In the genomic region with DNA sequence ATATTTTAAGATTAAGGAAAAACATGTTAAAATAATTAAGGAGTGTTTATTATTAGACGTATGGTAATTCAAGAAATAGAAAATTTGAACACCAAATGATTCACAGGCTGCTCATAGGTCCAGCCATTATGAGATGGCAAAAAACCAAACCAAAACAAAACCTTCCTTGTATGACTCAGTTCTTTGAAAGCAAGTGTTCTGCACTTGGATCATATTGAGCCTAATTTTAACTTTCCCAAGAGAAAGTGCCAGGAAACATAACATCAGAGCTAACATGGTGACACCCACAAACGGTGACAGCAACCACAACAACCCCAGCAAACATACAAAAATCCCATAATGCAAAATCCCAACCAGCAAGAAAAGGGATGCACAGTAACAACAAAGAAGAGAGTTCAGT, we compare ENCODE assay signal across 20 mouse cellular contexts.
"Had no signal": no experiment of that assay in that cellular context is flagged by ENCODE, and none has a peak within 500 bp of the region (broad histone marks: within the 10 kb centered on the region; RNA-seq: fewer than 3 reads in every experiment).

No protein-coding gene starts in this region.

- H3K9me3 ChIP-seq: kidney, embryonic 15.5 days; limb, embryonic 12.5 days; limb, embryonic 15.5 days; lung, embryonic 15.5 days; neural tube, embryonic 12.5 days; neural tube, embryonic 15.5 days had no signal

- H3K36me3 ChIP-seq: kidney, embryonic 15.5 days; limb, embryonic 12.5 days; limb, embryonic 15.5 days; lung, embryonic 15.5 days; neural tube, embryonic 12.5 days; neural tube, embryonic 15.5 days had no signal

- H3K27me3 ChIP-seq: kidney, embryonic 15.5 days; limb, embryonic 12.5 days; limb, embryonic 15.5 days; lung, embryonic 15.5 days; neural tube, embryonic 12.5 days; neural tube, embryonic 15.5 days had no signal

- H3K4me1 ChIP-seq: kidney, embryonic 15.5 days; limb, embryonic 12.5 days; limb, embryonic 15.5 days; lung, embryonic 15.5 days; neural tube, embryonic 12.5 days; neural tube, embryonic 15.5 days had no signal

- ATAC-seq: liver, postnatal 0 days had no signal

- DNase-seq: kidney, postnatal 10 days; left cerebral cortex, postnatal 4 days; liver, postnatal 0 days; lung, postnatal 14 days; lung, postnatal 4 days; midbrain, embryonic 14.5 days; right cerebral cortex, adult 18-20 months; right cerebral cortex, postnatal 14 days; right cerebral cortex, postnatal 4 days; thymus, postnatal 25 days had no signal

- H3K4me3 ChIP-seq: kidney, embryonic 15.5 days; limb, embryonic 12.5 days; limb, embryonic 15.5 days; lung, embryonic 15.5 days; neural tube, embryonic 12.5 days; neural tube, embryonic 15.5 days had no signal

- H3K27ac ChIP-seq: kidney, embryonic 15.5 days; limb, embryonic 12.5 days; limb, embryonic 15.5 days; liver, embryonic 14.5 days; lung, embryonic 15.5 days; neural tube, embryonic 12.5 days; neural tube, embryonic 15.5 days; stomach, postnatal 0 days had no signal

- H3K4me2 ChIP-seq: kidney, embryonic 15.5 days; limb, embryonic 12.5 days; limb, embryonic 15.5 days; liver, embryonic 11.5 days; lung, embryonic 15.5 days; midbrain, embryonic 11.5 days; neural tube, embryonic 12.5 days; neural tube, embryonic 15.5 days had no signal

- H3K9ac ChIP-seq: kidney, embryonic 15.5 days; limb, embryonic 12.5 days; limb, embryonic 15.5 days; liver, embryonic 14.5 days; liver, postnatal 0 days; lung, embryonic 15.5 days; neural tube, embryonic 12.5 days; neural tube, embryonic 15.5 days had no signal
